Mouse (Mus musculus) ovary, adult 2 months (tissue): ENCODE data around the gene Myadml2. TPM values are rescaled to one million over a fixed set of nuclear protein-coding genes. Genes with fewer than 3 reads are reported as not detected.

Experiments used
- polyA plus RNA-seq: library from polyadenylated mRNA; depleted of rRNA; stranded (reverse); fragments of >200 nt; gene quantifications from 2 replicates; pipeline ENCODE4 v1.2.3, GENCODE M21; 2012; rRNA removed

Gene Myadml2
- polyA plus RNA-seq = 0.18 TPM in 1 of 2 replicates, not detected in the other

DNA sequence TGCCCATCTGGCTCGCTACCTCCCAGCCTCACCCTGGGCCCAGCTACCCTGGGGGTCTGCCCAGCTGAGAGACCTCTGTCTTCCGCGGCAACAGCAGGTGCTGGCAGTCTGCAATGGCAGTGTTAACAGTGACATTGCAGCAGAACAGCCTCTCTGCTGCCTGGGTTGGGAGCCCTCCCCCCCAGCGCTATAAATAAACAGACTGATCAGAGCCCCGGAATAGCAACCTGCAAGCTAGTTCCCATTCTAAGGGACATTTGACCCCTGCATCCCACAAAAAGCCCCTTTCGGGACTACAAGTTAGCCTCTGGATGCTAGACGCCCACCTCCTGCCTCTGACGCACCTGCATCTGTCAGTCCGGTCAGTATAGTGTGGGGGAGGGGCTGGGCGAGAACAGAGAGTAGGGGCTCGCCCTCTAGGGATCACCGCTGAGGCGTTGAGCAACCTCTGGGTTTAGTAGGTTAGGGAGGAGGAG is at the start of gene Myadml2:
Myadml2 (minus strand) TSS at position 158 of the 476 bp plus-strand sequence.

DNA sequence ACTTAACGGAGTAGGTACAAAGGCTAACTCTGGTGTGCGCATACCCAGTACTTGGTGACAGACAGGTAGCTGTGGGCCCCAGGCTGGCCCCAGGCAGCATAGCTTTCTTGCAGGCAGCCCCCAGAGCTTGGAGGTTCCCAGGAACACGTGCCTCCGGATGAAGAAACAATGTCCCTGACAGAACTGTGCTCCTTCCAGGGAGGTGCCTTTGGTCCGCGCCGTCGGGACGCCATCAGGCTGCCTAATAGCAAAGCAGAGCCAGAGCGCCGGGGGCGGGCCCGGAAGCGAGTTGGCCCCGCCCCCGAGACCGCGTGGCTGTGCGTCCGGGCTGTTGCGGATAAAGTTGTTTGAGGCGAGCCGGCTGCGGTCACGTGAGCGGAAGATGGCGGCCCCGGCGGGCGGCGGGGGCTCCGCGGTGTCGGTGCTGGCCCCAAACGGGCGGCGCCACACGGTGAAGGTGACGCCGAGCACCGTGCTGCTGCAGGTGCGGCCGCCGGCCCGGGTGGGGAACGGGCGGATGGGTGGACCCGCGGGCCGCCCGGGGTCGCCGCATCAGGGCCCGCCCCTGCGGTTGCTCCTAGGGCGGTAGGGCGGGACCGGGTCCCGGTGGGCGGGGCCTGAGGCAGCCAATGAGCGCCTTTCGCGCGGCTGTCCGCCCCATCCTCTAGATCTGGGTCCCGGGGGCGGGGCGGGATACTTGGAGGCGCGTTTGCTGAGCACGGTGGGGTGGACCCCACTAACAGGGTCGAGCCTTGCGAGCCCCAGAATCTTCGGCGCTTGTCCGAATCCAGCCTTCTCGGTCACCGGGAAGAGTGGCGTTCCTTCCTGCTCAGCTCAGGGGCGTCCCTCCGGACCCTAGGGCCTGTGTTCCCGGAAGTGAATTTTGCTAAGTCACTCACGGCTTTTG is 25.0 kb upstream of the Myadml2 start, which contains the start of gene Aspscr1:
Aspscr1 (plus strand) TSS at position 287 of the 907 bp plus-strand sequence.

DNA sequence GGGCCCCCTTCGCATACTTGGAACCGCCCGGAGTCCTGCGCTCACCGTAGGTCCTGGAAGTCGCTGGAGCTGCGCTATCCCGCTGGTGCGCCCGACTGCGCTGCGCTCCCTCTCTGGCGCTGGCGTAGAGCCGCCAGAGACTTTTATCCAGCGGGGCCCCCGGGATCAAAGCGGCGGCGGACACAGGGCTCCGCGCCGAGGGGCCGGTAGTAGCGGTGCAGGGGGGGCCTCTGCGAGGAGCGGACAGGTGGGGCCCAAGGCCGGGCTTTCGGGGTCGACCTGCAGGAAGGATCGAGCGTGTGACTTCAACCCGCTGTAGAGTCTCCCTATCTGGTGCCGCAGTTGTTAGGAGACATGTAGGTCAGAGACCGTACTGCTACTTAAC is 13.1 kb upstream of the Myadml2 start, which contains the start of gene Notum:
Notum (minus strand) TSS at position 100 of the 385 bp plus-strand sequence.

DNA sequence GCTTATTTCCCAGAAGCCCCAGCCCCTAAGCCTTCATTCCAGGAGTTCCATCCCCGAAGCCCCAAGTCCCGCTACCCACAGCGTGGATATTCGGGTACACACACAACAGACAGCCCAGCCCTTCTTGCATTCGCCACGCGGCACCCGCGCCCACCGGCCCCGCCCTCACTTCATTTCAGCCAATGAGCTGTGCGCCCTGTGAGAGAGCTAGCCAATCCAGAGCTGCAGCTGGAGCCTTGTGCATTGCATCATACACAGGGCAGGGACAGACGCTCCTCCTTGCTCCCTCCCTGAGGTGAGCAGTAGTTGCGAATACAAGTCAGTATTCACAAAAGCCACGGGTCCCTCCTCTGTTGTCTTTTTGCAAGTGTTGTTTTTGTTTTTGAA is 4.4 kb downstream of the Myadml2 start, which contains the start of gene Pycr1:
Pycr1 (minus strand) TSS at position 169 of the 387 bp plus-strand sequence.

DNA sequence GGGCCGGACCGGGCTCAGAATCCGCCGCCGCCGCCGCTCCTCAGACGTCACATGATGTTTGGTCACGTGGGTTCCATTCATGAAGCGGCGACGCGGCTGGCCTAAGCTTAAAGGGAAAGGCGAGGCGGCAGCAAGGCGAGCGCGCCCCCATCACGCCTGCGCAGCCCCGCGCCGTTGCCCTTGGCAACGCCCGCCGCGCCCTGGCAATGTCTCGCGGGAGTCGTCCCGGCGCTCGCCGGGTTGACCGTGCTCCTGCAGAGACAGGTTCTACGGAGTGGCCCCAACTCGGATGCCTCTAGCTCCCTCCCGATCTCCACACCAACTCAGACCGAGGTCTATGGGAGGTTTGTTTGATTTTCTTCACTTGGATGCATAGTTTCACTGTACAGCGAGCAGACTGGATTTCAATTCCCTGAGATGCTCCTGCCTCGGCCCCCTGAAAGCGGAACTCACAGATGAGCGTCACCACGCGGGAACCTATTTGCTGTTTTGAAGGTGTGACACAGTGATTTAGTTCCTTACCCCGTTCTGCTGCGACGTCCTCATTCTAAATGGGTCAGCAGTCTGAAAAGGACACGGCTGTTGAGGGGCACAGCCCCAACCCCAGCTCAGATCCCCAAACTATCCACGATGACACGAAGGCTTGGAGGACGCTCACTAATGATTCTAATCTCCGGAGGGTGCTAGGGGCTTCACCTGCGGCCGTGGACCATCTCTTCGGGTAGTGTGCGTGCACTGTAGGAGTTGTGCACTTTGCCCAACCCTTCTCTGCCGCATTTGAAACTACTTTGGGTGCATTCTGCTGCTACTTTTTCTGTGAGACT is 14.2 kb downstream of the Myadml2 start, which contains the start of gene Mafg:
Mafg (minus strand) TSS at position 81 of the 824 bp plus-strand sequence.

DNA sequence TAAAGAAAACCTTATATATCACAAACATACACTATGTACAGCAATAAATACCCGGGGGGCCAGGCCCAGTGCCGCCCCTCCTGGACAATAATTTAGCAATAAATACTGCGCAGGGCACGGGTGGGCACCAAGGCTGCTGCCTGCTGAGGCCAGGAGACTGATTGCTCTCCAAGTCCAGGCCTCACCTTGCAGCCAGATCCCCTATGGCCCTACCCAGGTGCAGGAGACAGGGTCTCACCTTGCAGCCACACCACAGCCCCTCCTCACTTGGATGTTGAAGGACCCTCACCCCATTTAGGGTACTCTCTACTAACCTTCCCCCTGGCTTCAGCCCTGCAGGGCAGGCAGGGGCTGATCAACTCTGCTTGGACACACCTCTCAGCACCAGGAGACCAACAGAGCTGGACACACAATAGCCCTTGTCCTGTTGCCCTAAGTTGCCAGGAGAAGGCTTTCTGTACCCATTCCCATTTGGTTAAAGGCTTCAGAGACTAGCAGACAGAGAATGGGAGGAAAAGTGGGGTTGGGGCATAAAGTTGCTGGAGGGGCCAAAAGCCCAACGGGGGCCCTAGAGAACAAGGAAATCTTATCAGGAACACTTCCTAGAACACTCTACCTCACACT is 22.7 kb downstream of the Myadml2 start, which contains the start of gene Sirt7:
Sirt7 (minus strand) TSS at position 89 of the 624 bp plus-strand sequence.

DNA sequence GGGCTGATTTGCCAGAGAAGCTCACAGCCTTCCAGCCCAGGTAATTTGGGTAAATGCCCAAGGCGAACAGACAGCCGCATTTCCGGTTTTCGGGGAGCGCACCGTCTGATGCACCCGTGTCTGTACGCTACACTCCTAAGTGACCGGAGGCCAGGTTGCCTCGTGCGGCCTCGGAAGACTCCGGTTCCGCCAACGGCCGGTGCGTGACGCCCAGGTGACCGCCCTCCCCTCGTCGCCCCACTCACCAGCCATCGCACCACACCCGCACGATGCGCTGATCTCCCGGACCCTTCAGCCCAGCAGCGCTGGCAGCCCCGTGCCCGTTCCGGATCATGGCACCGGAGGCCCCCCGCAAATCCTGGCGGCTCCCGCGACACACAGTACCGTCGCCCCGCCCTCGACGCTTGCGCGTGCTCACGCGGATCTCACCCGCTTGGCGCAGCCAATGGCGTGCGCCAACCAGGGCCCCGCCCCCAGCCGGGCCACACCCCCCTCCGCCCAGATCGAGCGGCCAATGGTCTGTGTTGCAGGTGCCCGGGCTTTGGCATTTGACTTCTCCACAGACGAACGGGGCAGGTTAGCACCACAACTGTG is 30.3 kb downstream of the Myadml2 start, which contains the start of gene Pcyt2:
Pcyt2 (minus strand) TSS at position 418 of the 594 bp plus-strand sequence.

DNA sequence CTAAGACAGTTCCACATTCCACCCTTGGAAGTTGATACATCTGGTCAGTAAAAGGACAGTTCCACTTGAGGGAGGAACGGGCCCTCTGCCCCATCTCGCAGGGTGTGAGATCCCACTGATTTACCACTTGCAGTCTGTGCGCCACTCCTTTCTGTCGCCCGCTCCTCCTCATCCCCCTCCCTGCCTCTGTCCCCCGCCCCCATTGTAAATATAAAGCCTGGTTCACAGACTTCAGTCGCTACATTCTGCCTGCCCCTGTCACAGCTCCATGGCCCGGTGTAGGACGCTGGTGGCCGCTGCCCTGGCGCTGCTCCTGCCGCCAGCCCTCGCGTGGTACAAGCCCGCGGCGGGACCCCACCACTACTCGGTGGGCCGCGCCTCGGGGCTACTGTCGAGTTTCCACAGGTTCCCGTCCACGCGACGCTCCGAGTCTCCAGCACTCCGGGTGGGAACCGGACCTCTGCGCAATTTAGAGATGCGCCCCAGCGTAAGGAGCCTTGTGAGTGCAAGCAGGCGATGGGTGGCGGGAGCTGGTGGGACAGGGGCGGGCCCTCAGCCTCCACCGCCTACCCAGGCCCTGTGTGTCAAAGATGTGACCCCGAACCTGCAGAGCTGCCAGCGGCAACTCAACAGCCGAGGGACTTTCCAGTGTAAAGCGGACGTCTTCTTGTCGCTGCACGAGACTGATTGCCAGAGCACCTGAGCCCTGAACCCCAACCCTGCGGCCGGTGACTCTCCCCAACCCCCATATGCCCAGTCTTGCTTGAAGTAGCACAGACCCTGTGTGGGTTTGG is 39.5 kb downstream of the Myadml2 start, which contains the start of gene Npb:
Npb (plus strand) TSS at position 237 of the 794 bp plus-strand sequence.

DNA sequence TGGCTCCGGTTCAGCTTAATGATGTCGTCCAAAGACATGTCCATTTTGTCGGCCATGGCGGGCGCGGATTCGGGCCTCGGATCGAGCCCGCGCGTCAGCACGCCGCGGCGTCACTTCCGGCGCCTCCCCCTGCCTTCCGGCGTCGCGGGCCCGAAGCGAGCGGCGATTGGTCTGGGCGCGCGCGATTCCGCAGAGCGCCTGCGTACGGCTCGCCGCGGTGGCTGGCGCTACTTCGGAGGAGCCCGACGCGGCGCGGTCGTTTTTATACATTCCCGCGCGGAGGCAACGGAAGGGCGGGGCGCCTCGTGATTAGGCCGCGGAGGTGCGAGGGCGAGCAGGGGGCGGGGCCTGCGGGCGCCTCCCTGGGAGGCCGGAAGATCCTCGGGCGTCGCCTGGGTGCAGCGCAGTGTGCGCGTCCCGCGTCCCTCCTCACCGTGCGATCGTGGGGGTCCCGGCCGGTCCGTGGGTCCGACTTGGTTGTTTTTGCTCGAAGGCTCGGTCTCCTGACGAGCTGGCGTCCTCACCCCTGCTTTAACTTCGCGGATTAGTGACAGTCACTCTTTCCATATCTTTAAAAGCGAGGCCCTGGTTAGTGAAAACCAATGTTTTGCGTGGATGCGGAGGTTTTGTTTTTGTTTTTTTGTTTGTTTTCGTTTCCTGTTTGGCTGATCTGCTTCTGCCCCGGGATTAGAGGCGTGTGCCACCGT is 49.5 kb downstream of the Myadml2 start, which contains the start of the genes Alyref and Anapc11:
Alyref (minus strand) TSS at position 83 of the 707 bp plus-strand sequence.
Anapc11 (plus strand) TSS at position 139 of the 707 bp plus-strand sequence.

Other genes with a start within 250 kb of the Myadml2 start
- gene Nploc4, start 210.4 kb downstream of the Myadml2 start, polyA plus RNA-seq = 106 and 121 TPM in 2 replicates
- gene Tspan10, start 205.5 kb downstream of the Myadml2 start, polyA plus RNA-seq = 0.13 TPM in 1 of 2 replicates, not detected in the other
- 1.1 and 1.2 TPM in 2 replicates for gene Pde6g, start 194.7 kb downstream of the Myadml2 start, polyA plus RNA-seq
- 30.5 and 34.8 TPM in 2 replicates for gene Oxld1, start 190.1 kb downstream of the Myadml2 start, polyA plus RNA-seq
- 13.1 and 17.5 TPM in 2 replicates for gene Ccdc137, start 190.0 kb downstream of the Myadml2 start, polyA plus RNA-seq
- 31.1 and 35.0 TPM in 2 replicates for gene Arl16, start 180.6 kb downstream of the Myadml2 start, polyA plus RNA-seq
- gene Mrpl12, start 163.5 kb downstream of the Myadml2 start, polyA plus RNA-seq = 115 and 155 TPM in 2 replicates
- gene Slc25a10, start 156.3 kb downstream of the Myadml2 start, polyA plus RNA-seq = 226 and 229 TPM in 2 replicates
- gene Gcgr, start 117.5 kb downstream of the Myadml2 start, polyA plus RNA-seq = 2.3 and 3.3 TPM in 2 replicates
- gene Mcrip1, start 98.4 kb downstream of the Myadml2 start, polyA plus RNA-seq = 185 and 195 TPM in 2 replicates
- not detected in 2 replicates for gene Ppp1r27, start 97.0 kb downstream of the Myadml2 start, polyA plus RNA-seq
- gene P4hb, start 74.9 kb downstream of the Myadml2 start, polyA plus RNA-seq = 355 TPM in 2 replicates
- gene Arhgdia, start 66.5 kb downstream of the Myadml2 start, polyA plus RNA-seq = 779 and 887 TPM in 2 replicates
- 30.8 and 42.7 TPM in 2 replicates for gene Alyref, start 49.8 kb downstream of the Myadml2 start, polyA plus RNA-seq
- 189 and 219 TPM in 2 replicates for gene Anapc11, start 49.7 kb downstream of the Myadml2 start, polyA plus RNA-seq
- 2.6 and 4.4 TPM in 2 replicates for gene Npb, start 39.7 kb downstream of the Myadml2 start, polyA plus RNA-seq
- 279 and 305 TPM in 2 replicates for gene Pcyt2, start 30.2 kb downstream of the Myadml2 start, polyA plus RNA-seq
- gene Sirt7, start 22.9 kb downstream of the Myadml2 start, polyA plus RNA-seq = 77.5 and 98.2 TPM in 2 replicates
- gene Mafg, start 14.6 kb downstream of the Myadml2 start, polyA plus RNA-seq = 75.0 and 78.0 TPM in 2 replicates
- 10.8 and 14.3 TPM in 2 replicates for gene Pycr1, start 4.4 kb downstream of the Myadml2 start, polyA plus RNA-seq
- 12.7 and 13.6 TPM in 2 replicates for gene Notum, start 13.0 kb upstream of the Myadml2 start, polyA plus RNA-seq
- 130 and 142 TPM in 2 replicates for gene Aspscr1, start 24.8 kb upstream of the Myadml2 start, polyA plus RNA-seq
- gene Cenpx, start 65.6 kb upstream of the Myadml2 start, polyA plus RNA-seq = 57.2 and 79.0 TPM in 2 replicates
- 97.4 and 99.6 TPM in 2 replicates for gene Lrrc45, start 65.8 kb upstream of the Myadml2 start, polyA plus RNA-seq
- 54.5 and 76.4 TPM in 2 replicates for gene Rac3, start 73.3 kb upstream of the Myadml2 start, polyA plus RNA-seq
- 317 and 369 TPM in 2 replicates for gene Dcxr, start 79.1 kb upstream of the Myadml2 start, polyA plus RNA-seq
- 193 and 267 TPM in 2 replicates for gene Cbr2, start 84.0 kb upstream of the Myadml2 start, polyA plus RNA-seq
- gene Hmga1b, start 114.6 kb upstream of the Myadml2 start, polyA plus RNA-seq = 0.31 and 7.3 TPM in 2 replicates
- 74.0 and 77.8 TPM in 2 replicates for gene Rfng, start 136.0 kb upstream of the Myadml2 start, polyA plus RNA-seq
- gene Gps1, start 136.1 kb upstream of the Myadml2 start, polyA plus RNA-seq = 283 and 304 TPM in 2 replicates
- gene Dus1l, start 148.2 kb upstream of the Myadml2 start, polyA plus RNA-seq = 54.8 and 64.2 TPM in 2 replicates
- gene Fasn, start 176.4 kb upstream of the Myadml2 start, polyA plus RNA-seq = 1,315 and 1,722 TPM in 2 replicates